Comparison of ENCODE assay signal across 17 mouse cellular contexts in the genomic region with DNA sequence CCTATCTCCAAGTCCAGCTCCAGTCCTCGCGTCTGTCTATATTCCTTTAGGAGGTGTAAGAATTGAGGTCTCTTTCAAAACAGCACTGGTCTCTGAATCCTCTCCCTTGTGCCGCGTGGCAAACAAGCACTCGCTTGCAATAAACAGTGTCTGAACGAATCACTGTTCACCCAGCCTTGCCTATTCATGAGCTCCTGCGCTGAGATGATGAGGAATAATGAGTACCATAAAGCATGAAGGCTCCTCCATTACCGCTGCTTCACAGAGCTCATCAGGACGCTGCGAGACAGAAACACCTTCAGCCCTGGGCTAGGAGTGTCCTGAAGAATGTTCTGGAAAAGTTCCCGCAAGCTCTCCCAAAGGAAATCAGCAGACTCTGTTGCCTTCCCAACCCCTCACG.
DNase-seq lines count a peak whose midpoint lies in the region; ATAC-seq and TF ChIP-seq lines count a peak whose summit lies in the region.
"Had no signal": no experiment of that assay in that cellular context is flagged by ENCODE, and none has a peak within 500 bp of the region (broad histone marks: within the 10 kb centered on the region; RNA-seq: fewer than 3 reads in every experiment).

No protein-coding gene starts in this region.

- intact Hi-C loops in left cerebral cortex, postnatal 4 days (cut with DNase I) = no loop called here

- peak overlapping the region; percentile 46 for H3K27ac ChIP-seq in forebrain, embryonic 11.5 days (ENCODE audit: low read depth, low read length)
- H3K27ac ChIP-seq in hindbrain, embryonic 14.5 days = peak overlapping the region; percentile 53; the same call in 1 of the 2 replicates
- H3K27ac ChIP-seq in midbrain, postnatal 0 days (ENCODE audit: low read depth, low read length) = 0 out of 2 replicates have a peak overlapping the region, but pooled peaks have one; percentile 4
- no peak overlapping the region for H3K27ac ChIP-seq in stomach, postnatal 0 days (replicated peaks)
- H3K27ac ChIP-seq: limb, embryonic 12.5 days; liver, embryonic 15.5 days had no signal

- TF ChIP-seq EP300 in stomach, postnatal 0 days (optimal IDR thresholded peaks at IDR 0.05) = no peak

- H3K4me3 ChIP-seq in forebrain, embryonic 11.5 days (ENCODE audit: low read depth, low read length) = no peak overlapping the region
- no peak overlapping the region for H3K4me3 ChIP-seq in hindbrain, embryonic 14.5 days (replicated peaks; ENCODE audit: low read length)
- no peak overlapping the region for H3K4me3 ChIP-seq in midbrain, postnatal 0 days (ENCODE audit: low read depth, low read length)
- H3K4me3 ChIP-seq in stomach, postnatal 0 days (ENCODE audit: low read depth, low read length) = no peak overlapping the region
- H3K4me3 ChIP-seq: limb, embryonic 12.5 days; liver, embryonic 15.5 days had no signal

- no peak for TF ChIP-seq CTCF in midbrain, postnatal 0 days (IDR thresholded peaks at IDR 0.05)
- TF ChIP-seq CTCF in stomach, postnatal 0 days (IDR thresholded peaks at IDR 0.05; ENCODE audit: low read depth) = no peak

- no peak overlapping the region for H3K9ac ChIP-seq in forebrain, embryonic 11.5 days (ENCODE audit: low read length)
- H3K9ac ChIP-seq in hindbrain, embryonic 14.5 days = no peak overlapping the region
- no peak overlapping the region for H3K9ac ChIP-seq in midbrain, postnatal 0 days (replicated peaks; ENCODE audit: low read length, poor library complexity, severe bottlenecking)
- H3K9ac ChIP-seq in stomach, postnatal 0 days (ENCODE audit: low read length) = no peak overlapping the region
- H3K9ac ChIP-seq: limb, embryonic 12.5 days; liver, embryonic 15.5 days had no signal

- peaks cover 11% of the 10 kb centered on the region; the same call in 1 of the 2 replicates for H3K4me1 ChIP-seq in forebrain, embryonic 11.5 days (replicated peaks; ENCODE audit: control insufficient read depth, insufficient read depth, low read length)
- H3K4me1 ChIP-seq in hindbrain, embryonic 14.5 days (replicated peaks; ENCODE audit: control insufficient read depth, insufficient read depth, low read length) = peaks cover 20% of the 10 kb centered on the region
- H3K4me1 ChIP-seq in midbrain, postnatal 0 days (ENCODE audit: insufficient read depth, low read length) = no peaks in the 10 kb centered on the region
- no peaks in the 10 kb centered on the region for H3K4me1 ChIP-seq in stomach, postnatal 0 days (replicated peaks; ENCODE audit: control insufficient read depth, insufficient read depth)
- H3K4me1 ChIP-seq: liver, embryonic 15.5 days had no signal

- H3K36me3 ChIP-seq in forebrain, embryonic 11.5 days (ENCODE audit: control insufficient read depth, insufficient read depth, low read length) = no peaks in the 10 kb centered on the region
- no peaks in the 10 kb centered on the region for H3K36me3 ChIP-seq in hindbrain, embryonic 14.5 days (replicated peaks; ENCODE audit: control insufficient read depth, insufficient read depth)
- no peaks in the 10 kb centered on the region for H3K36me3 ChIP-seq in midbrain, postnatal 0 days (ENCODE audit: insufficient read depth, low read length)
- H3K36me3 ChIP-seq in stomach, postnatal 0 days (ENCODE audit: control insufficient read depth, insufficient read depth, low read length) = no peaks in the 10 kb centered on the region; the same call in 1 of the 2 replicates
- H3K36me3 ChIP-seq: G1E; liver, embryonic 15.5 days had no signal

- WGBS in forebrain, embryonic 11.5 days = 67% methylated on average over 12 of the region's 12 CpGs
- WGBS in hindbrain, embryonic 14.5 days = 48% methylated on average over 12 of the region's 12 CpGs
- WGBS in midbrain, postnatal 0 days = 52% methylated on average over 12 of the region's 12 CpGs
- 89% methylated on average over 12 of the region's 12 CpGs for WGBS in stomach, postnatal 0 days

- H3K4me2 ChIP-seq in forebrain, embryonic 11.5 days (ENCODE audit: low read depth, low read length, severe bottlenecking) = no peak overlapping the region
- no peak overlapping the region for H3K4me2 ChIP-seq in hindbrain, embryonic 14.5 days (replicated peaks)
- H3K4me2 ChIP-seq in midbrain, postnatal 0 days (ENCODE audit: low read depth, low read length, poor library complexity, severe bottlenecking) = no peak overlapping the region
- H3K4me2 ChIP-seq in stomach, postnatal 0 days (replicated peaks; ENCODE audit: low read depth) = no peak overlapping the region
- H3K4me2 ChIP-seq: limb, embryonic 12.5 days; liver, embryonic 15.5 days had no signal

- DNase-seq in Muller cell, postnatal 12 days (ENCODE audit: inconsistent ontology term) = peak; percentile 25
- no peak for DNase-seq in forebrain, embryonic 11.5 days (ENCODE audit: low spot score)
- DNase-seq in hindbrain, embryonic 14.5 days (ENCODE audit: low spot score) = no peak
- DNase-seq in midbrain, postnatal 0 days (ENCODE audit: low spot score) = peak; percentile 14
- no peak for DNase-seq in heart, adult 8-10 months (ENCODE audit: low spot score)
- no peak for DNase-seq in left cerebral cortex, postnatal 4 days
- no peak for DNase-seq in thymus, postnatal 0 days (ENCODE audit: low spot score)
- DNase-seq in stomach, postnatal 0 days (ENCODE audit: low spot score) = no peak
- DNase-seq: adrenal gland, postnatal 14 days; cerebellum, postnatal 10 days; embryo, embryonic 11 days; kidney, adult 8-10 months; kidney, postnatal 36 days; lung, postnatal 14 days had no signal

- ATAC-seq in forebrain, embryonic 11.5 days (replicated peaks; ENCODE audit: low FRiP score) = peak; percentile 54; the same call in 1 of the 2 replicates
- peak; percentile 29 for ATAC-seq in hindbrain, embryonic 14.5 days (ENCODE audit: low FRiP score)
- 0 out of 2 replicates have a peak, but pooled peaks have one; percentile 34 for ATAC-seq in midbrain, postnatal 0 days (ENCODE audit: low FRiP score)
- no peak for ATAC-seq in stomach, postnatal 0 days (ENCODE audit: low FRiP score, low TSS enrichment)

- H3K27me3 ChIP-seq in forebrain, embryonic 11.5 days (ENCODE audit: control insufficient read depth, insufficient read depth, low read length) = no peaks in the 10 kb centered on the region
- H3K27me3 ChIP-seq in hindbrain, embryonic 14.5 days (ENCODE audit: control insufficient read depth, insufficient read depth, low read length) = no peaks in the 10 kb centered on the region
- H3K27me3 ChIP-seq in midbrain, postnatal 0 days (ENCODE audit: insufficient read depth, low read length) = no peaks in the 10 kb centered on the region
- H3K27me3 ChIP-seq in stomach, postnatal 0 days (ENCODE audit: control insufficient read depth, insufficient read depth, low read length) = no peaks in the 10 kb centered on the region
- H3K27me3 ChIP-seq: limb, embryonic 12.5 days; liver, embryonic 15.5 days had no signal

- H3K9me3 ChIP-seq in forebrain, embryonic 11.5 days (ENCODE audit: control insufficient read depth, low read length) = no peaks in the 10 kb centered on the region
- H3K9me3 ChIP-seq in hindbrain, embryonic 14.5 days (ENCODE audit: control insufficient read depth, low read length) = no peaks in the 10 kb centered on the region
- H3K9me3 ChIP-seq in midbrain, postnatal 0 days (ENCODE audit: low read length) = no peaks in the 10 kb centered on the region
- no peaks in the 10 kb centered on the region for H3K9me3 ChIP-seq in stomach, postnatal 0 days (ENCODE audit: control insufficient read depth, low read length)
- H3K9me3 ChIP-seq: limb, embryonic 12.5 days; liver, embryonic 15.5 days had no signal

Comparison
In these comparisons a context has a peak if more than half of its experiments do, and no peak if none do; other contexts are left out.
1. DNase-seq: peak in Muller cell, postnatal 12 days (single experiment) and midbrain, postnatal 0 days (single experiment); none in forebrain, embryonic 11.5 days (single experiment), hindbrain, embryonic 14.5 days (single experiment), heart, adult 8-10 months (single experiment), left cerebral cortex, postnatal 4 days (single experiment), thymus, postnatal 0 days (single experiment) and stomach, postnatal 0 days (single experiment).